Mouse (Mus musculus): ENCODE data around the gene Zfp385b.

Gene Zfp385b

GRCm38 (mm10) chr2:77790295-77790694 is 29.1 kb downstream of the Zfp385b start:
- DNase-seq (ENCODE audit: low spot score in 2 of 2), result no peak

- DNase-seq (ENCODE audit: low spot score in 2 of 2), result no peak
These were observed 38.0 kb downstream of the Zfp385b start for GRCm38 (mm10) chr2:77781390-77781789.

GRCm38 (mm10) chr2:77777781-77778180 is 41.7 kb downstream of the Zfp385b start:
- DNase-seq (ENCODE audit: low spot score in 2 of 2), result no peak

GRCm38 (mm10) chr2:77777047-77777686 is 42.3 kb downstream of the Zfp385b start:
- DNase-seq (ENCODE audit: low spot score in 2 of 2), result no peak

- DNase-seq (ENCODE audit: low spot score in 2 of 2), result no peak
These were observed 44.1 kb downstream of the Zfp385b start for GRCm38 (mm10) chr2:77775247-77775880.

GRCm38 (mm10) chr2:77770056-77770697 is 49.3 kb downstream of the Zfp385b start:
- DNase-seq (ENCODE audit: low spot score in 2 of 2), result no peak

- DNase-seq (ENCODE audit: low spot score in 2 of 2), result no peak
These were observed 51.0 kb downstream of the Zfp385b start for GRCm38 (mm10) chr2:77768321-77768886.

GRCm38 (mm10) chr2:77761967-77762366 is 57.5 kb downstream of the Zfp385b start:
- no peak for DNase-seq (ENCODE audit: low spot score in 2 of 2)

GRCm38 (mm10) chr2:77758403-77759071 is 60.9 kb downstream of the Zfp385b start:
- DNase-seq (ENCODE audit: low spot score in 2 of 2), result no peak

GRCm38 (mm10) chr2:77752491-77752890 is 66.9 kb downstream of the Zfp385b start:
- no peak for DNase-seq (ENCODE audit: low spot score in 2 of 2)

GRCm38 (mm10) chr2:77749631-77750030 is 69.8 kb downstream of the Zfp385b start:
- DNase-seq (ENCODE audit: low spot score in 2 of 2), result no peak

GRCm38 (mm10) chr2:77746417-77746816 is 73.0 kb downstream of the Zfp385b start:
- no peak for DNase-seq (ENCODE audit: low spot score in 2 of 2)

- no peak for DNase-seq (ENCODE audit: low spot score in 2 of 2)
These were observed 74.2 kb downstream of the Zfp385b start for GRCm38 (mm10) chr2:77745246-77745645.

GRCm38 (mm10) chr2:77742359-77742758 is 77.1 kb downstream of the Zfp385b start:
- no peak for DNase-seq (ENCODE audit: low spot score in 2 of 2)

- DNase-seq (ENCODE audit: low spot score in 2 of 2), result no peak
These were observed 89.2 kb downstream of the Zfp385b start for GRCm38 (mm10) chr2:77730196-77730595.

- no peak for DNase-seq (ENCODE audit: low spot score in 2 of 2)
These were observed 92.6 kb downstream of the Zfp385b start for GRCm38 (mm10) chr2:77726798-77727197.

GRCm38 (mm10) chr2:77720806-77721205 is 98.6 kb downstream of the Zfp385b start:
- no peak for DNase-seq (ENCODE audit: low spot score in 2 of 2)

- DNase-seq (ENCODE audit: low spot score in 2 of 2), result no peak
These were observed 103.1 kb downstream of the Zfp385b start for GRCm38 (mm10) chr2:77716367-77716766.

- DNase-seq (ENCODE audit: low spot score in 2 of 2), result no peak
These were observed 105.6 kb downstream of the Zfp385b start for GRCm38 (mm10) chr2:77713886-77714285.

- DNase-seq (ENCODE audit: low spot score in 2 of 2), result no peak
These were observed 107.7 kb downstream of the Zfp385b start for GRCm38 (mm10) chr2:77711751-77712150.

GRCm38 (mm10) chr2:77709206-77709794 is 110.1 kb downstream of the Zfp385b start:
- no peak for DNase-seq (ENCODE audit: low spot score in 2 of 2)

- DNase-seq (ENCODE audit: low spot score in 2 of 2), result no peak
These were observed 112.3 kb downstream of the Zfp385b start for GRCm38 (mm10) chr2:77707138-77707537.
